Mouse (Mus musculus) ES-E14 (cell line): ENCODE measurements around the gene Cacng2. TPM values are rescaled to one million over a fixed set of nuclear protein-coding genes. Genes with fewer than 3 reads are reported as not detected.
A peak's percentile ranks its signal among the peaks of the same experiment; 100 is the strongest.

Source experiments
- DNase-seq: peaks from one replicate; pipeline ENCODE4 v3.0.0-alpha.2; 2013; ENCODE audit warnings: low read depth, low spot score
- H3K27ac ChIP-seq: 2 replicates; pipeline ENCODE4 v1.5.1; 2012; ENCODE audit warnings: low read depth, mild to moderate bottlenecking, low read length, moderate library complexity, mixed read lengths; ENCODE audit not compliant: poor library complexity, insufficient read depth, severe bottlenecking
- H3K36me3 ChIP-seq: 2 replicates; pipeline ENCODE4 v1.6.1; 2012; ENCODE audit warnings: mild to moderate bottlenecking, low read length, moderate library complexity, mixed read lengths; ENCODE audit not compliant: control insufficient read depth, poor library complexity, insufficient read depth, severe bottlenecking
- H3K4me1 ChIP-seq, 2 experiments: fragments of 150-350 bp in 1 of 2; sonication (generic) in 1 of 2; 2 replicates each; pipeline ENCODE4 v1.6.1; 2012; ENCODE audit warnings: low read length in 2 of 2, mild to moderate bottlenecking in 1 of 2, mixed read lengths in 1 of 2; ENCODE audit not compliant: control insufficient read depth in 2 of 2, insufficient read depth in 2 of 2, poor library complexity in 1 of 2
- H3K4me3 ChIP-seq, 2 experiments: fragments of 150-350 bp in 1 of 2; sonication (generic) in 1 of 2; 2 replicates each; pipeline ENCODE4 v1.5.1; 2012; ENCODE audit warnings: low read length in 2 of 2, low read depth in 1 of 2, mild to moderate bottlenecking in 1 of 2, mixed read lengths in 1 of 2; ENCODE audit not compliant: insufficient read depth in 1 of 2, poor library complexity in 1 of 2, severe bottlenecking in 1 of 2
- H3K9ac ChIP-seq: 2 replicates; pipeline ENCODE4 v1.6.1; 2012; ENCODE audit warnings: low read depth, mild to moderate bottlenecking, low read length, mixed read lengths; ENCODE audit not compliant: poor library complexity, insufficient read depth, severe bottlenecking
- H3K9me3 ChIP-seq: fragments of 150-350 bp; sonication (generic); 2 replicates; pipeline ENCODE4 v1.6.1; 2012; ENCODE audit warnings: low read depth, mild to moderate bottlenecking, low read length; ENCODE audit not compliant: control insufficient read depth, insufficient read depth
- CHD2 ChIP-seq: IDR thresholded peaks from 2 replicates; pipeline ENCODE4 v1.6.1; 2014; ENCODE audit warnings: mild to moderate bottlenecking, low read depth, low read length, inconsistent platforms
- HCFC1 ChIP-seq: IDR thresholded peaks from 2 replicates; pipeline ENCODE4 v1.6.1; 2012; ENCODE audit warnings: low read length, inconsistent platforms, borderline replicate concordance; ENCODE audit not compliant: insufficient read depth
- MAFK ChIP-seq: IDR thresholded peaks from 2 replicates; pipeline ENCODE4 v1.6.1; 2014; ENCODE audit warnings: mild to moderate bottlenecking, low read depth, low read length, inconsistent platforms; ENCODE audit not compliant: insufficient read depth
- ZC3H11A ChIP-seq: IDR thresholded peaks from 2 replicates; pipeline ENCODE4 v1.6.1; 2012; ENCODE audit warnings: low read depth, mild to moderate bottlenecking, inconsistent platforms, low read length, borderline replicate concordance
- ZNF384 ChIP-seq: IDR thresholded peaks from 2 replicates; pipeline ENCODE4 v1.6.1; 2012; ENCODE audit warnings: low read depth, low read length, inconsistent platforms
- in situ Hi-C, 2 experiments: fragments of 600-800 bp; cut with MboI; formaldehyde crosslinking; loops; one replicate each; pipeline ENCODE4 v1.15.1; 2025; ENCODE audit warnings: low sequenced_read_pairs in 2 of 2, inconsistent platforms in 1 of 2; ENCODE audit not compliant: unreplicated experiment in 2 of 2
- total RNA-seq: library from RNA; depleted of rRNA; stranded (reverse); fragments of 300-350 nt; gene quantifications from 2 replicates; pipeline ENCODE4 v1.2.3, GENCODE M21; 2012

The Cacng2 gene
- total RNA-seq, 1 experiment: not detected

DNA sequence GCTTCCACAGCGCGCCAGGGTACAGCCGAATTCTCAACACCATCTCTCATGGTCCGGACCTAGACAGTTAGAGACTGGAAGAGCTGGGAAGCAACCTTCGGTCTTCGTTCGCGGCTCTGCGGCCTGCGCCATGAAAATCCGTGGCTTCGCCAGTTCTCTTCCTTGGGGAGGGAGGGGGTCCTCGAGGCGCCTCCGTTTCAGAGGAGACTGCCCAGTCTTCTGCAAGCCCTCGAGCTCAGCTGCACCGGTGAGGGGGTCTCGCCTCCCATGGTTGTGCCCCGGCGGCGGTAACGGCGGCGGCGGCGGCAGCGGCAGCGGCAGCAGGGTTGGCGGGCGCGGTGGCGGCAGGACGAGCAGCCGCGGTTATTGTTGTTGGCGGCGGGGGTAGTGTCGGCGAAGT is 580 bp downstream of the Cacng2 start:
- DNase-seq: no peak
- no peak overlapping the region for H3K27ac ChIP-seq
- H3K9ac ChIP-seq: no peak overlapping the region
- no peaks in the 10 kb centered on the region; a peak in 1 of 4 replicates for H3K4me1 ChIP-seq
- in situ Hi-C loops: no loop called here
- peak overlapping the region; percentile 53 to 60 for H3K4me3 ChIP-seq
- no peak for TF ChIP-seq MAFK
- no peaks in the 10 kb centered on the region for H3K9me3 ChIP-seq
- no peaks in the 10 kb centered on the region for H3K36me3 ChIP-seq

DNA sequence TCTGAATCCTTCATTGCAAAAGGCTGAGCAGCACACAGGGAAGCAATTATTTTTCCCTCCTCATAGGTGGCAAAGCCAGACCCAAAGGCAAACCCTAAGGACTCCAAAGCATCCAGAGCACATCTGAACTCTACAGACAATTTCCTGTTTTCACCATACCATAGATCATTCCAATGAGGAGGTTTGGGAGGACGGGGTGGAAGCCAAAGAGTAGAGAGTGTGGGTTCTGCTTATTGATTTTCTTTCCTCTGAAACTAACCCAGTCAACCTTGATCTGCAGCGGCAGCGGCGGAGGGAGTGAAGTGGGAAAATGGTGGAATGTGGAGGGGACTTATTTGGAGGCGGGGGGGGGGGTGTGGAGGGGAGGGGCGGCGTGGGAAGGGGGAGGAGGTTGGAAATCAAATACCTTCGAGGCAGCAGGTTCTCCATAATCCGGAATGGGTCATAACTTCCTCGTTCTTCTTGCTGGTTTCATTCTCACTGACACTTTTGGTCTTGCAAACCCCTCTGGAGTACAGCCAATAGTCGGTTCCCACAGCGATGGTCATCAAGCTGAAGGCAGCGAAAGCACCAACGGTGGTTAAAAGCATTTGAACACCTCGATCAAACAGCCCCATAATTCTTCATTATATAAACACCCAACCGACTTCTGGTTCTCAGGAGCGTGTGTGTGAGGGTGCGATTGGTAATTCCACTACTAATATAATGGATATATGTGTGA is 1.4 kb downstream of the Cacng2 start:
- no peak overlapping the region for H3K27ac ChIP-seq
- no peaks in the 10 kb centered on the region; a peak in 1 of 4 replicates for H3K4me1 ChIP-seq
- TF ChIP-seq HCFC1 (no peak), ZC3H11A (no peak), ZNF384 (no peak), MAFK (no peak), CHD2 (no peak)
- H3K36me3 ChIP-seq: no peaks in the 10 kb centered on the region
- no peak overlapping the region for H3K9ac ChIP-seq
- no peaks in the 10 kb centered on the region for H3K9me3 ChIP-seq
- in situ Hi-C loops: no loop called here
- no peak overlapping the region for H3K4me3 ChIP-seq
- no peak for DNase-seq

DNA sequence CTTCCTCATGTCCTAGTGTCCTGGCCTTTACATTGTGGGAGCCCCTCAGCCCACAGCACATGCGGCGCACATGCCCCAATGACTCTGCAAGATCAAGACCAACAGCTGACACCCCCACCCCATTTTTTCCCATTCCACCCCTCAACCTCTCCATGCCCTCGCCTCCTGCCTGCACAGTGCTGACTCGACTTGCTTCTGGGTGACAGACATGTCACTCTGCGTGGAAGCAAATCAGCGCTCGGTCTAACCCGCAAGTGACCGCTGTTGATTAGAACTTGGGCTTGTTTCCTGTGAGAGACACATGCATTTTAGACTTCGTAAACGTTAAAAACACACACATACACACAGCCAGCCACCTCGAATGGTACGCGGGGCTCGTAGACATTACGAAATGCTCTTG is 2.1 kb downstream of the Cacng2 start:
- Histone ChIP-seq H3K4me3 (no peak overlapping the region), H3K36me3 (no peaks in the 10 kb centered on the region), H3K27ac (no peak overlapping the region), H3K4me1 (no peaks in the 10 kb centered on the region; a peak in 1 of 4 replicates), H3K9ac (no peak overlapping the region), H3K9me3 (no peaks in the 10 kb centered on the region)
- no peak for DNase-seq
- TF ChIP-seq CHD2 (no peak), MAFK (no peak), ZNF384 (no peak), ZC3H11A (no peak), HCFC1 (no peak)
- in situ Hi-C loops: no loop called here

DNA sequence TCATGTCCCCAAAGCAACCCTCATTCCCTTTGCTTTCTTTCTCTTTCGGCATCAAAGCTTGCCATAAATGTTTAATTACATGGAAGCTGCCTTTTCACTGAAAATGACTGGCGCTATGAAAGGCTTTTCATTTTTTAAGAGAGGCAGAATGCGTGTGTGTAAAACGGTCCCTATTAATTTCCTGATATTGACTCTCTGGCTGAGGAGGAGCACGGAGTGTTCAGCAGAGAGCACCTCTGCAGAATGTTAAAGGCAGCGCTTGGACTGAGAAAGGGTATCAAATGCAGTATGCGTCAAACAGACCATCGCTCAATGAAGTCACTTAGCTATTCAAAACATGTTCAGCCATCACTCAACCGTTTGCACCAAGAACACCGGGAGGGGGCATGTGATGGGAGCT is 2.9 kb downstream of the Cacng2 start:
- Histone ChIP-seq H3K4me1 (no peaks in the 10 kb centered on the region; a peak in 1 of 4 replicates), H3K27ac (no peak overlapping the region), H3K9ac (no peak overlapping the region), H3K4me3 (no peak overlapping the region), H3K36me3 (no peaks in the 10 kb centered on the region), H3K9me3 (no peaks in the 10 kb centered on the region)
- TF ChIP-seq ZC3H11A: no peak
- no peak for TF ChIP-seq HCFC1
- no peak for TF ChIP-seq ZNF384
- TF ChIP-seq CHD2: no peak
- in situ Hi-C loops: no loop called here
- no peak for DNase-seq

DNA sequence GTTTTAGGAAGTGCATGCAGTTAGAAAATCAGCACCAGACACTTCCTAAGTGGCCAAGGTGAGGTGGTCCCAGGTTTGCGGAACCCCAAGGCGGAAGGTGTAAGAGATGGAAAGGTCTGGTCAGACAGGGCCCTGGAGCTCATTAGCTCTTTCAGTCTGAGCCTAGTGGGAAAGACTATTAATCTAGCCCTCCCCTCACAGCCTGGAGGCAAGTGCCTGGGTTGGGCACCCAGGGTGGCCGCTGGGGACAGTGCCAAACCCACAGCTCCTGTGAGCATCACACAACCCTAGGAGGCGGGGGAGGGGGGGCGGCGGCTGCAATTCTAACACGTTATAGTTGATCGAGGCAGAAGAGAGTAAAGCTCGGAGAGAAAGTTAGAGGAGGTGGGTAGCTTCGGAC is 3.6 kb downstream of the Cacng2 start:
- no peak for TF ChIP-seq ZNF384
- in situ Hi-C loops: no loop called here
- no peak for DNase-seq
- H3K9me3 ChIP-seq: no peaks in the 10 kb centered on the region
- H3K4me1 ChIP-seq: no peaks in the 10 kb centered on the region; a peak in 1 of 4 replicates
- H3K9ac ChIP-seq: no peak overlapping the region
- no peaks in the 10 kb centered on the region for H3K36me3 ChIP-seq
- H3K4me3 ChIP-seq: no peak overlapping the region
- no peak overlapping the region for H3K27ac ChIP-seq
